Mouse (Mus musculus) T-helper 1 cell (primary cell): ENCODE measurements at regions not wholly inside any gene's neighbourhood (a gene's known extent, or its start where the extent isn't known, plus 50 kb on each side); places are given as distances from the start of the nearest gene placed in this dataset.

ENCODE experiments used
- in situ Hi-C: fragments of 300-600 bp; cut with MboI, MseI; formaldehyde crosslinking; loops from one replicate; pipeline ENCODE4 v1.15.1; 2025; ENCODE audit warnings: high pct_unique_total_duplicates

DNA sequence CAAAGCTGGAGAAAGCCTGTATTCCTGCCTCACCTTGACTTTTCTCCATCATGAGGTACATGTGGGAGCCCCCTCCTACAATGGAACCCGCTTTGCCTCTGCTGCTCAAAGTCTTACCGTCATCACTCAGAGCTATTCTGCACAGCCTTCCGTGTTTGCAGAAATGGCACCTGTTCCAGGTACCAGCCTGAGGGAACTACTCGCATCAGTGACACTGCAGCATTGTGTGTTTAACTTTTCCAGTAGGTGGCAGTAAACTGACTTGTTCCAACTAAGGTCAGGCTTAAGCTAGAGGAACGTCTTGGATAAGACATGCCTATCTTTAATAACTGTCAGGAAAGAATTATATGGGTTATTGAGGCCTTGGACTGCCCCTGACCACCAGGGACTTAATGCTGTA lies 71.4 kb downstream of the Fam173b start:
- in situ Hi-C loops, result no loop called here

DNA sequence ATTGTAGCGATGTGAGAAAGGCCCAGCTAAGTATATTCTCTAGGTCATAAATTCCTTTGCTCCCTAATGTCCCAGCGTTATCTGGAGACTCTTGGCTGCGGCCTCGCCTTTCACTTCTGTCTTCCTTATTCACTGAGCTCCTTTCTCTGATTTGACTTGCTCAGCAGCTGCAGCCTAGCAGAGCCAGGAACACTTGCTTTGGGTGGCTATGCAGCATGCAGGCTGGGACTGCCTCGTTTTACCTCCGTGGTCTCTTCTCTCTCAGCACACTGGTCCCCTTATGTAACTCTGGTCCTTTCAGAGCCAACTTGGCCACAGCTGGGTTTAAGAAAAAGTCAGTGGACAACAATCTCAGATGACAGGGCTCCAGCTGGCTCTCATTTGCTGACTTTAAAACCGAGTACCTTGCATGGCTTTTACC lies 75.1 kb downstream of the Fam173b start:
- in situ Hi-C loops, result no loop called here

DNA sequence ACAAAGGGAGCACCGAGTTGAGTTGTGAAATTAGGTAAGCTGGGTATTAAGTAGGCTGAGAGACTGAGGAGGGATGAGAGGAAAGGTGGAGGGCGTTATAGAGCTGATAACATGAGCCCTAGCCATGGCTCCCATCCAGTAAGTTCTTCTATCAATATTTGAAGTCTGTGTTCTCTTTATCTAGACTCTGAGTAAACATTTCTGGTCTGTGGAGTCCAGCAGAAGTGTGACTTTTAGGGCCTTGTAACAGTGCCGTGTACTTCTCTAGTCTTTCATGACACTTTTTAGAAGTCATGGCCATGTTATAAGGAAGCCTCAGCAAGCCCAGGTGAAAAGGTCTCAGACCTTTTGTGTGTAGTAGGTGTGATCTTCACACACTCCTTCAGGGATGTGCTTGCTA lies 91.5 kb downstream of the Fam173b start:
- in situ Hi-C loops, result no loop called here

DNA sequence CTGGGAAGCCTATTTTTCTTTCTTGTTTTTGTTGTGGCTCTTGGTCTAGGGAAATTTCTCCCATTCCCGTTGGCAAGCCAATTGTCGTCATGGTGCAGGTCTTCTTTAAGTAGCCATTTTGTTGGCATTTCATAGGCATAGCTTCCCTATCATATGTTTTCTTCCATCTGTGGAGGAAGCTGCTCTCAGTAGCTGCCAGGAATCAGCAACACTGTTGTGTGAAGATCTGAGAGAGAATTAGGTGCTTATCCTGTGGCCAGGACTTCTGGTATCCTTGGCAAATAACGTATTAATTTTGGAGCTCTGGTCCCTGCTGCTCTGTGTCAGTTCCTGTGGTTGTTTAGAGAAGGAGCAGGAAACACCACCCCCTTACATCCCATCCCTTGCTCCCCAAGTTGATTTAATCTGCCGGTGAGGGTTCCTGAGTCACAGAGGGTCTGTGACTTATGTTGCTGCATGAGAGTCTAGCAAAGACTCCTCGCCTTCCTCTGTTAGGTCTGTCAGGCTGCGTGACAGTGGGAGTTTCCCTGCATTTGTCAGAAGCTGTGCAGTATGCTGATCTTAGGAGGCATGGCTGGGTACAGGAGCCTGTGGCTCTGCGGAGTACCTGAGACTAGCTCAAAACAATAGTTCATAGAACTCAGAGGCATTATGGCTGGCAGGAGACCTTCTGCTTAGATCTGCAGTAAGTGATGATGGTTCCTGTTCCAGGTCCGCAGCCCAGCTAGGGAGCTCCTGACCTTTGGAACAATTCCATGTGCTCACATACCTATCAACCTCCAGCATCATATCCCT lies 93.4 kb downstream of the Fam173b start:
- in situ Hi-C loops, result no loop called here

- in situ Hi-C loops, result loop anchor here (25.0 kb wide), 1 partner anchor 1059 kb away; no protein-coding TSS in a partner anchor
Measured at GRCm38 (mm10) chr15:31703400-31703799, 101.7 kb downstream of the Fam173b start.

GRCm38 (mm10) chr15:31707416-31707815 lies 105.8 kb downstream of the Fam173b start:
- in situ Hi-C loops, result loop anchor here (25.0 kb wide), 1 partner anchor 1055 kb away; no protein-coding TSS in a partner anchor

- in situ Hi-C loops, result loop anchor here (10.0 to 25.0 kb wide), 2 partner anchors 564 to 1041 kb away; no protein-coding TSS in a partner anchor
Measured at GRCm38 (mm10) chr15:31721019-31721418, 119.4 kb downstream of the Fam173b start.

GRCm38 (mm10) chr15:31722429-31722828 lies 120.8 kb downstream of the Fam173b start:
- in situ Hi-C loops, result loop anchor here (10.0 to 25.0 kb wide), 2 partner anchors 562 to 1040 kb away; no protein-coding TSS in a partner anchor

- in situ Hi-C loops, result loop anchor here (10.0 to 25.0 kb wide), 2 partner anchors 561 to 1038 kb away; no protein-coding TSS in a partner anchor
Measured at GRCm38 (mm10) chr15:31724252-31724651, 122.6 kb downstream of the Fam173b start.

DNA sequence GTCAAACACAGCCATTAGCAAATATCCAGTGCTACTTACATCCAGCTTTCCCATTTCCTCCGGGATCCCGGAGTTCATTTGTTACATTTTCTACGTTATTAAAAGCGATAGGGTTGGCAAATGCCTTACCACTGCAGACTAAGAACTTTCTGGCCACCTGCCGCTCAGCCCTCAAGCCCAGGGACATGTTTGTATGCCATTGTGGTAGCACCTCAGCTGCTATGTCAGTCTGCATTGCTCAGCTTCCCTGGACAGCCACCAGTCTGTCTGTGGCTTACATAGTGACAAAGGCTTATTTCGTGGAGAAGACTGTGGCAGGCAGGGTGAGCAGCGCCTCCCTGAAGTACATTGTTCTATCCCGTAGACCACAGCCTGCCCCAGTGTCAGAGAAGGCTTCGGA lies 127.5 kb downstream of the Fam173b start:
- in situ Hi-C loops, result loop anchor here (10.0 kb wide), 1 partner anchor 556 kb away; no protein-coding TSS in a partner anchor

DNA sequence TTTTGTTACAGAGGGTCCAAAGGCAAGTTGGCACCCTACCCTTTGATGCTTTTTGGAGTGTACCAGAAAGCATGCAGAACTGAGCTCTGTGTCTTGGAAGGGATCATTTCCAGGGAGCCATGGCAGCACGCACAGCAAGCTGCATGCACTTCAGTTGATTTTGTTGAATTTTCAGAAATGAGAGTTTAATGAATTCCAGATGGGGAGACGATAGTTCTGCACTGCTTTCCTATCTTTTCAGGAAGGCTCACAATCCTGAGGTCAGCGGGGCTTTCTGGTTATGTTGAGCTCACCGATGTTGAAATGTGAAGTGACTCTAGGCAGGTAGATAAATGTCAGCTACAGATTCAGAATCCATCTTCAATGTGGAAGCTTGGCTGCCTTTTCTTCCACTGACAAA lies 140.0 kb downstream of the Fam173b start:
- in situ Hi-C loops, result no loop called here

GRCm38 (mm10) chr15:31744570-31744969 lies 142.9 kb downstream of the Fam173b start:
- in situ Hi-C loops, result no loop called here

GRCm38 (mm10) chr15:31752632-31753031 lies 151.0 kb downstream of the Fam173b start:
- in situ Hi-C loops, result no loop called here

DNA sequence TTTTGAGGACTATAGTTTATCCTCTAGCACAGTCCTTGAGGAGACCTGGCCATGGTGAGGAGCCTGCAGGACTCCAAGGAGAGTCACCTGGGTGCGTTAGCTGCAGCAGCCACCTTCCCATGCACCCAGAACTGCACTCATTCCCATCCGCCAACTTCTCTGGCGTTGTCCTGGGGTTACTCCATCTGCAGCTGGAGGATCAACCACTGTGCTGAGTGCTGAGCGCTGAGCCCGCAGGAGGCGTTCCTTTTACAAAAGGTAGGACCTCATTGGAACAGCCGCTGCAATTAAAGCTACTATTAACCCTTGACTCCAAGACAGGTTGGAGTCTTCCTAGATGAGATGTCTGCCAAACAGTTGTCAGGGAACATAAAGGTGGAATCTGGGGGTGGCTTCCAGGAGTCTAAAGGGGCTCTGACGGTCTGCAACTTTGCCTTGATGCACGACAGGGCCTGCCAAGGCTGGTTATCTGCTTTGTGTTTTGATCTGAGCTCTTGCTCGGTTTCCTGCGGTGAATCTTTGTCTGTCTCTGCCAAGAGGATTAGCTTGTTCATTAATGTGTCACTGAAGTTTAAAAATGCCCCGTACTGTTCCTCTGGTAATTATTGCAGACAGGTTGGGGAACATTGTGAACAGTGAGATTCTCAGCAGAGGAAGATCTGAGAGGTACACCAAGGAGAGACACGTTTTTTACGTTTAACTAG lies 152.1 kb downstream of the Fam173b start:
- in situ Hi-C loops, result no loop called here

GRCm38 (mm10) chr15:31768959-31769844 lies 167.6 kb downstream of the Fam173b start:
- in situ Hi-C loops, result no loop called here

GRCm38 (mm10) chr15:31783081-31783480 lies 181.4 kb downstream of the Fam173b start:
- in situ Hi-C loops, result no loop called here

DNA sequence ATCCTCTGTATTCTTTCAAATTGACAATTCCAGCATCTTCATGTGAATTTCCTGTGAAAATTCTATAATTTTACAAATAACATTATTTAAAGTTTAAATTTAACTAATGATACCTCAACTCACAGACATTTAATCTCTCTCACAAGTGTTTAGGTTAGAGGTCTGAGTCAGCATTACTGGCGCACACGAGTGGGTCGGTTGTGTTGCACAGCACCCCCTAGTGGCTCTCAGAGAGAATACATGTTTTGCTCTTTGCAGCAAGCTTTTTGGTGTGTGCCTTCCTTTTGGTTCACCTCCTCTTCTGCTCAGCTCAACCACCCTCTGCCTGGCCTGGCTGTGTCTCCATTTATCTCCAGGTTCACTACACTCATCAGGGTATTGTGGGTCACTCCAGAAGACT lies 183.4 kb downstream of the Fam173b start:
- in situ Hi-C loops, result no loop called here

DNA sequence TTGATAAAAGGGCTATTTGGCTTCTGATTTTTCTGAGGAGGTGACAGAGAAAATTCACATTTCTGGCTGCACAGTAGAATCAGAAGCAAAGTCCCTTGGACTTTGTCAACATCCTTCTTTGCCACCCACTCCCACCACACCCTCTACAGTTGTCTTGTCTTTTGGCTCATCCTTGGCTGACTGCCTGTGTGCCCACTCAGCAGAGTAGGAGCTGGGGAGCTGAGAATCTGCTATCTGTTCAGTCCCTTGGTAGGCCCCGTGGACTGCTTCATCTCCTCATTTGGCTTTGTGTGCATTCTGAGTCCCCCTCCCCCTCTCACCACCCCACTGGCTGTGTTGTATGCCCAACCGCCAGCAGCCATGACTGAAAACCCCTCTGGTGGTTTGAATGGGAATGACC lies 197.2 kb downstream of the Fam173b start:
- in situ Hi-C loops, result no loop called here

GRCm38 (mm10) chr15:31805522-31805921 lies 203.9 kb downstream of the Fam173b start:
- in situ Hi-C loops, result no loop called here

DNA sequence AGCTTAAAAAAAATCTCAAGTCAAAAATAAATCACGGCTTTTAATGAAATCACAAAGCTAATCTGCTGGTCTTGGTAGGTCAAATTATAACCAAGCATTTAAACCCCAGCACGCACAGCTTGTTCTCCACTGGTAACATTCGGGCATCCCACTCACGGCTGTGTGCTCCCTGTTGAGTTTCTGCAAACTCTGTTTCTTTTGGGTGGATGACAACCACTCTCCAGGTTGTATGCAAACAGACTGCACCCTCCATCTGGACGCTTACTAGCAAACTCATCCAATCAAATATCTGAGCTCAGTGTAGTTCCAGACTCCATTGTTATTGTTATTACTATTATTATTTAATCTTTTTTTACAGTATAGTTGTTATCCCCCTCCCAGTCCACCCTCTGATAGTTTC lies 213.9 kb downstream of the Fam173b start:
- in situ Hi-C loops, result no loop called here

DNA sequence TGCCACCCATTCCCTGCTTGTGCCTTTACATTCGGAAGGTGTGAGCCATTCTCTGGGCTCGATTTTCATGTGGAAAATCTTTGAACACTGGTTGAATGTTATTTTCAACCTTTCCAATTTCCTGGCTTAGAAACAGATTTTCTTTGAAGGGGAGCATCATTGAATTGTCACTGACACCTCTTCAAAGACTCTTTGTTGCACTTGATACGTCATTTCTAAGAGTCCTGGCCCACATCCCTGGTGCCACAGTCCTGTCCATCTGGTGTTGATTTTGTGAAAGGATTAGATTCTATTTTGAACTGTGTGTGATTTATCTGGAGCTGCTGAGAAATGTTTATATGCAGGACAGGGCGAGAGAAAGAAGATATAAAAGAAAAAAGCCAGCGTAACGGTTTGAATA lies 217.6 kb downstream of the Fam173b start:
- in situ Hi-C loops, result no loop called here

GRCm38 (mm10) chr15:31827219-31827618 lies 225.6 kb downstream of the Fam173b start:
- in situ Hi-C loops, result no loop called here
